Mouse (Mus musculus) G1E (cell line): ENCODE data around the gene Rabgap1.

Source experiments
- CTCF ChIP-seq: IDR thresholded peaks from 2 replicates; pipeline ENCODE4 v1.5.1; 2012; ENCODE audit warnings: low read depth, low read length, inconsistent platforms, mixed read lengths
- GATA1 ChIP-seq: IDR thresholded peaks from 2 replicates; pipeline ENCODE4 v1.6.1; 2012; ENCODE audit warnings: borderline replicate concordance, low read length, inconsistent platforms, mixed read lengths
- GATA2 ChIP-seq: IDR thresholded peaks from 2 replicates; pipeline ENCODE4 v1.6.1; 2012; ENCODE audit warnings: low read depth, low read length, inconsistent platforms, borderline replicate concordance
- POLR2AphosphoS5 ChIP-seq: IDR thresholded peaks from 2 replicates; pipeline ENCODE4 v1.6.1; 2012; ENCODE audit warnings: low read depth, low read length, inconsistent platforms; ENCODE audit not compliant: insufficient replicate concordance
- TAL1 ChIP-seq: conservative IDR thresholded peaks from 2 replicates; pipeline ENCODE4 v1.6.1; 2012; ENCODE audit warnings: low read depth, low read length, inconsistent platforms, mixed read lengths

GRCm38 (mm10) chr2:37565579-37565978 lies 122.5 kb downstream of the Rabgap1 start:
- TF ChIP-seq CTCF: no peak
- no peak for TF ChIP-seq TAL1
- TF ChIP-seq GATA1: no peak
- no peak for TF ChIP-seq POLR2AphosphoS5
- no peak for TF ChIP-seq GATA2
